Mouse (Mus musculus): ENCODE results near the gene Duoxa2.

Duoxa2 gene

DNA sequence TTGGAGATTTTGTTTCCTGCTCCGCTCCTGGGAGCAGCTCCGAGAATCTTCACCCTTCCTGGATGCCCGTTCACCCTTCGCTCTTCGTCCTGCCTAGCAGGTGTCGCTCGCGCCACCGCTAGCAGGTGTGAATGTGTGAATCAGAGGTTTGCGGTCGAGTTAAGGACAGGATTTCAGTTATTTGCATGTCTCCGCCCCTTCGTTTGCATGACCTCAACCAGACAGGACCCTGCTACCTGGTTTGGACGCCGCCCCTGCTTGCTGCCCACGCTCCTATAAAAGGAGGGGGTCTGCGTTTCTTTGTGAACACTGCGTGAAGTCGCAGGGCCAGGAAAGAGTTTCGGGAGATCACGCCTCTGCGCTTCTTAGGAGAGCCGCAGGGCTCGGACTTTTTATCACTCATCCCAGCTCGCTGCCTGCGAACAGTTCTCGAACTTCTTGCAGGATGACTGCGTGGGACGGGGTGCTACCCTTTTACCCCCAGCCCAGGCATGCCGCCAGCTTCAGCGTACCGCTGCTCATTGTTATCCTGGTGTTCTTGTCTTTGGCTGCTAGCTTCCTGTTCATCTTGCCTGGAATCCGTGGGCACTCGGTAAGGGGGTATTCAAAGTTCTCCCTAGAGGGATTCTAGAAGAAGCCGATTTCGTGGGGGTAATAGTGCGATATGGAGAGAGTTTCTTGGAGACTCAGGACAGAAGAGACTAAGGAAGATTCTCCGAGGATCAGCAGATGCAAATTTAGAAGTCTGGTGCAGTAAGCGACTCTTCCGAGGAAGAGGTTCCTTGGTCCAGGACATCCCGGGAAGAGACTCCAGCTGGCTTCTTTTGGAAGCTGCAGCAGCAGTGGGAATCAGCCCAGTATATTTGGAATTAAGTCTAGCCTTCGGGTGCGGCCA is at the start of gene Duoxa2:
Duoxa2 (plus strand) TSS at position 305 of the 895 bp plus-strand sequence.
- DNase-seq: no peak

DNA sequence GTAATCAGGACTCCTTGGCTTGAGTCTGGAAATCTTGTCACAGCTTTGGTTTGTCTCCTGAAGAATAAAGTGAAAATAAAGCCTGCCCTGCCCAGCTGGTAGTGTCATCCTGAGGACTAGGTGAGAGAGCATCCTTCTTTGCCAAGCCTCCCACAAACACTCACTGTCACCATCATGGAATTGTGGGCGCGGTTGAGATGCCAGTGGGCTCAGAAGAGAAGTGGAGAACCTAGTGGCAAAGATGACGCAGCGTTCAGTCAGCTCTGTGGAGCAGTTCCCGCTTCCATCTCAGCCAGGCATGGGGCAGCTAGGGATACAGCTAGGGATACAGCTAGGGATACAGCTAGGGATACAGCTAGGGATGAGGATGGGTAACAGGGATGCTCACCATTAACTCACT is 42.7 kb upstream of the Duoxa2 start:
- DNase-seq: no peak

DNA sequence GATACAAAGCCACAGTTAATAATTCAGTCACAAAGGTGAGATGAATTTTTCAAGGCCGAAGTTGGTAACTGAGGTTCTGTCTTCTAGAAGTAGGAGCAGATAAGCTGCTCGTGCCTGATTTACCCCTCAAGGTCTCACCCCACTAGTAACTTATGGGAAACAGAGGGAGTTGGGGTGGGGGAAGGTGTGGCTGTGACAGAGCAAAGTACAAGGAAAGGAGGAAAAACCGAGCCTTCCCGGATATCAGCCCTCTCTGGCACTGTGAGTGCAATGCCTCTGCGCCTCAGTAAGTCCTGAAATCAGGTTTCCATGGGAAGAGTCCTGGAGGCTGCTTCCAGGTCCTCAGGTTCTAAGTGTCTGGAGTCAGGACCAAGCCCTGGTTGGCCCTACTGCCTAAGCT is 38.0 kb upstream of the Duoxa2 start:
- DNase-seq: no peak

DNA sequence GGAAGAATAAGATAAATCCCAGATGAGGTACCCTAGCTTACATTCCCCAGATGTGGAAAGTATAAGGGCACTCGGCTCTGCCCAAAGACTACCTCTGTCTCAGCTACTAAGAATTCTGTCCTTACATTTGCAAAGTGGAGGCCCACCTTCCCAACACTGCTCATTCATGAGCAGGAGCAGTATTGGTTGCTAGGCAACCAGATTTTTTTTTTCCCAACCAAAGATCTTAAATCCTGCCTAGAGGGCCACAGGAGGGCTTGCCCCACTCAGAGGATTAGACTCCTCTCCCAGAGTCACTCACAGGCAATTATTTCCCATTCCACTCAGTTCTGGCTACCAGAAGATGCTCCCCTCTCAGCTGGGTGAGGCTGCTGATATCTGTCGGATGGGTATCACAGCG is 34.0 kb upstream of the Duoxa2 start:
- DNase-seq: no peak

DNA sequence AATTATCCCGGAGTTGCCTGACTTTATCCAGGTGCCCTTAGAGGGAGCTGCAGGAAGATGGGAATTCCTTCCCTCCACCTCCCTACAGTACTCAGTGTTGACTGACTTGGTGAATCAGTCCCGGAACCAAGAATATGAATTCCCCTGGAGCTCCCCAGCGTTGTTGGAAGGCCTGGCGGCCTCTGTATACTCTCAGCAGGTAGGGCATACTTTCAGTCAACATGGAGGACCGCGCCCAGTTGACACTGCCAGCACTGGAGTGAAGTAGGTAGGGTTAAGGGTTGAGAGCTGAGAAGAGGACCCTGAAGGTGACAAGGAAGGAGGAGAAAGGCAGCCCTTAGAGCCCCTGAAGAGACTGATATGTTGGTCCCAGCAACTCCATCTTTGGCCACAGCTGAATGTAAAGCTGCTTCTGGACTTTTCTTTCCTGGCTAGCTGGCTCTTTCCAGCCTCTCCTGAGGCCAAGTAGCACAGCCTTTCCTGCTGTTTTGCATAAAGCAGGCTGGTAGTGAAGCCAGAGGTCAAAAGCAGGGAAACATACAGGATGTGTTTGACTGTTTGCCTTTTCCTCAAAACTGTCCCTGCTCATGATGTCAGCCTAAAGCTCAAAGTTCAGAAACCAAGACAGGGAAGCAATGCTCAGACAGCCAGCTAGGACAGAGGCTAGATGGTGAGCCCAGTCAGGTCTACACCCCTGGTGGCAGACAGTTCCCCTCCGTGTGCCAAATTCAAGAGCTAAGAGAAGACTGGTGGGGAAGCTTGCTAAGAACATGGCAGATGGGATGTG is 32.1 kb upstream of the Duoxa2 start:
- DNase-seq: no peak

GRCm38 (mm10) chr2:122278769-122279168 is 19.9 kb upstream of the Duoxa2 start:
- no peak for DNase-seq

GRCm38 (mm10) chr2:122284091-122284490 is 14.6 kb upstream of the Duoxa2 start:
- DNase-seq: no peak

DNA sequence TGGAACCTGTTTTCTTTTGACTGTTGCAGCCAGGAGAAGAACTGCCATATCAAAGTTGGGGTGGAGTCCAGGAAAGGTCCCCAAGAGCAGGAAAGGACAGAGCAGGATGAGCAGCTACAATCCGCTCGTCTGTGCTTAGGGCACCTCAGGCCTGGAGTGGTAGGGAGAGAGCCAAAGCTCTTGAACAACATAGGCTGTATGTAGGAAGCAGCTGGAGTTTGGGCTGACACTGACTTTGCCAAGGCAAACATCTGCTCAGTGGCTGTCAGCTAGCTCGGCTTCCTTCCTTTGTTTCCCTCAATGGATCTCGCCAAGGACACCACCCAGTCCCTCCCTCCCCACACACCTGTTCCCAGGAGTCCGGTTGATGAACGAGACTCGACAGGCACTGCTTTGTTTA is 12.6 kb upstream of the Duoxa2 start:
- DNase-seq: no peak

DNA sequence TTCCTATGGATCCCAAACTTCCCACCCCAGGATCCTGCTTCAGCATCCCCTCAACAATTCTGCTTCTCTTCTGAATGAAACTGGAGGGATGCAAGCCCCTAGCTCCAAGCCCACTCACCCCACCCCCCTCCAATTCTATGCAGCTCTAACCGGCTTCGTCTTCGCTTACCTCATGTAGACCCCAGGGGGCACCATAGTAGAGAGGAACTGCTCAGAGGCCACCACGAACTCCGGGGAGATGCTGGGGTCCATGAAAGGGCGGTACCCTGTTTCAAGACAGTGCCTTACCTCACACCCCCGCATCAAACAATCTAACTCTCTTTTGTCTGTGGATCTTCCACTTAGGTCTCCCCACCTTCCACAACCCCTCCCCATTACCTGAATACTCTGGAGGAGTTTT is 3.8 kb upstream of the Duoxa2 start:
- no peak for DNase-seq

GRCm38 (mm10) chr2:122297271-122298095 is 1.2 kb upstream of the Duoxa2 start:
- DNase-seq: no peak

DNA sequence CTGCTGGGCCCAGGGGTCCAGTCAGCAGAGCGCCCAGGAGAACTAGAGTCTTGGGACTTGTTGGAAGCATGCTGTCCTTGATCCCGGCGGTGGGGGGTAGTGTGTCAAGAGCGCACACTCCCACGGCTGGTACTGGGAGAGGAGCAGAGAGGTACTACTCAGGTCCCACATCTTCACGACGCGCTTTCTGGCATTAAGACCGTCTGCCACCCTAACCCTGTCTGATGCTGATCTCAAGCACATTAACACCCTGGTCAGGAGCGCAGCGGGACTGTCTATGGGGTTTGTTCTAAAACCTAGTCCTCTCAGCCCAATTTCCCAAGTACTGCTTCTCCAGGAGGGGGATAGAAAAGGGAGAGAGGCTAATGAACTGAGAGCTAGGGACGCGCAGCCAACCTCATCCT is 602 bp upstream of the Duoxa2 start, which contains the start of gene Duox2:
Duox2 (minus strand) TSS at position 354 of the 404 bp plus-strand sequence.
- DNase-seq: no peak

DNA sequence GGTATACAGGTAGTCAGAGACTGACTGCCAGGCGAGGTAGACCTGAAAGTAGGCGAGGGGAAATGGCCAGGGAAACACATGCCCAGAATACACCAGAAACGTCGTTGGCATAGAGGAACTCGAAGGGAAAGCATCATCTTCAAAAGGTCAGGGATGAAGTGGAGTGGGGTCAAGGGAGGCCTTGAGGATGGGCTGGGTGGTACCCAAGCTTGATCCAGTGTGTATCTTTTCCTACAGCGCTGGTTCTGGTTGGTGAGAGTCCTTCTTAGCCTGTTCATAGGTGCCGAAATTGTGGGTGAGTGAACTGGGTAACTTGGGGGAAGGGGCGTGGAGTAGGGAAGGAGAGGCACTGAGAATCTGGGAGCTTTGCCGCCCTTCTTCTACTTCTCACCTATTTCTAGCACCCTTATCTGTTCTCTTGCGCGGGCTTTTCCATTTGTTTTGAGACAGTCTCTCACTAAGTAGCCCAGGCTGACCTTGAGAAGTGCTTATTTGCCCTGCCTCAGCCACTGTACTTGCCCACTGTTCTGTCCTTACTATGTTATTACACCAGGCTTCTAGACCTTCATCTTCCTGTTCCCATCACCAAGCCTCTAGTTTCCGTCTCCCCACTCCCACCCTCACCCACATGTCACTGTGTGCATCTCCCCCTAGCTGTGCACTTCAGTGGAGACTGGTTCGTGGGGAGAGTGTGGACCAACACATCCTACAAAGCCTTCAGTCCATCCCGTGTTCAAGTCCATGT is 1.4 kb downstream of the Duoxa2 start:
- no peak for DNase-seq

- DNase-seq: no peak
Measured at GRCm38 (mm10) chr2:122300656-122301020, 1.9 kb downstream of the Duoxa2 start.

GRCm38 (mm10) chr2:122301081-122301920 is 2.6 kb downstream of the Duoxa2 start:
- DNase-seq: peak; percentile 40

DNA sequence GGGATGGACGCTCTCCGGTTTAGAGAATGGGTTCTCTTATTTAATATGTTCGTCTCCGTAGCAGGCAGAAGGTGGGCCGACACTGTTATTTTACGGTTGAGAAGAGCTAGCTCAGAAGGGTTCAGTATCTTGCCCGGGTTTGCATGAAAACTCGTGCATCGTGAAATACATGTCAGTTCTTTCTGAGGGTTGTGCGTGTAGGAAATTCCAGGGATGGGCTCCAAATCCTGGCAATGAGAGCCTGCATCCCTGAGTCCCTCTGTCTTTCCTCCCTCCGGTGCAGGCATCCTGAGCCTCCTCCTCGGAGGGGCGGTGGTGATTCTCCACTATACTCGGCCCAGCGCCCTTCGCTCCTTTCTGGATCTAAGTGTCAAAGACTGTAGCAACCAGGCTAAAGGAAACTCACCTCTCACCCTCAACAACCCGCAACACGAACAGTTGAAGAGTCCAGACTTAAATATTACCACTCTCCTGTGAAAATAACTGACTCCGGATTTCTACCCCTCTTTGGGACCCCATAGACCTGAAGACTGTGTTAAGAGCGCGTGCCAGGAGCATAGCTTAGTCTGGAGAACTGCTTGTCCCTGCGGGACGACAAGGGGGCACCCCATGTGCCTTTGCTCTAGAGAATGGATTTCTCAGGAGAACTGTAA is 3.3 kb downstream of the Duoxa2 start:
- DNase-seq: no peak

DNA sequence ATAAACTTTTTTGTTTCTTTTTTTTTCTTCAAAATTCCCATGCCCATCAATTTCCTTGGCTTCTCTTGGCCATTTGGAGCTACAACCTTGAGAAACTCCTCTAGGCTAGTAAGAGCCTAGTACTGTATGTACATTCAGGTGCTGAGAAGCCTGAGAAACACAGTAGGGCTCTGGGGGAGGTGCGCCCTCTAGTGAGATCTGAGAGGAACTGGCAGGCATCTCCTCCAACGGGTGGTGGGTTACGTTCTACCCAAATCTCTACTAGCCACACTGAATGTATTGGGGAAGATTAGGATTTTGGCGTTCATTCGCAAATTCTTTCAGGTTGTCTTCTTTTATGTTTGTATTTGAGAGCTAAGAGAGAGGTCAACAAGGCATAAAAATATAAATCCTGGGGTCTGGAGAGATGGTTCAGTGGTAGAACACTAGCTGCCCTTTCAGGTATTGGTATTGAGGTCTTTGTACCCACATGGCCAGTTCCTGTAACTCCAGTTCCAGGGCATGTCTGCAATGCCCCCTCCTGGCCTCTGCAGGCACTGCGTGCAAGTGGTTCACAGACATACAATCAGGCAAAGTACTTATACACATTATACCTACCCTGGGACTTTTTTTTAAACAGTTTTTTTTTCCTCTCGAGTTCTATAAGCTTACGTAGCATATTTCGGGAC is 4.0 kb downstream of the Duoxa2 start:
- peak; percentile 50 for DNase-seq

DNA sequence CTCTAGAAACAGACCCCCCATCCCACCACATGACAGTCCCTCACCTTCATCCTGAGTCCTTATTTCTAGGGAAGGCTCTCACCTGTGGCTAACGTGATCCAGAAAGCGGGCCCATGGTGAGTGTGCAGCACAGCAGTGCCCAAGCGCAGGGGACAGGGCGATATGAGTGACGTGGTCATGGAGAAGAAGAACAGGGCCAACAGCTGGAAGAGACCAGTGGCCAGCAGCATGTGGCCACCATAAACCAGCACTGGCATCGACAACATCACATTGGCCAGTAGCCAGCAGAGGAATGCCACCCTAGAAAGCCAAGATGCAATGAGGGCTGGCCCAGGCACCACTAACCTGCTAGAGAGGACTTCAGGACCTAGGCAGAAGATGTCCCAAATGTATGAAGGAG is 5.8 kb downstream of the Duoxa2 start:
- DNase-seq: no peak

DNA sequence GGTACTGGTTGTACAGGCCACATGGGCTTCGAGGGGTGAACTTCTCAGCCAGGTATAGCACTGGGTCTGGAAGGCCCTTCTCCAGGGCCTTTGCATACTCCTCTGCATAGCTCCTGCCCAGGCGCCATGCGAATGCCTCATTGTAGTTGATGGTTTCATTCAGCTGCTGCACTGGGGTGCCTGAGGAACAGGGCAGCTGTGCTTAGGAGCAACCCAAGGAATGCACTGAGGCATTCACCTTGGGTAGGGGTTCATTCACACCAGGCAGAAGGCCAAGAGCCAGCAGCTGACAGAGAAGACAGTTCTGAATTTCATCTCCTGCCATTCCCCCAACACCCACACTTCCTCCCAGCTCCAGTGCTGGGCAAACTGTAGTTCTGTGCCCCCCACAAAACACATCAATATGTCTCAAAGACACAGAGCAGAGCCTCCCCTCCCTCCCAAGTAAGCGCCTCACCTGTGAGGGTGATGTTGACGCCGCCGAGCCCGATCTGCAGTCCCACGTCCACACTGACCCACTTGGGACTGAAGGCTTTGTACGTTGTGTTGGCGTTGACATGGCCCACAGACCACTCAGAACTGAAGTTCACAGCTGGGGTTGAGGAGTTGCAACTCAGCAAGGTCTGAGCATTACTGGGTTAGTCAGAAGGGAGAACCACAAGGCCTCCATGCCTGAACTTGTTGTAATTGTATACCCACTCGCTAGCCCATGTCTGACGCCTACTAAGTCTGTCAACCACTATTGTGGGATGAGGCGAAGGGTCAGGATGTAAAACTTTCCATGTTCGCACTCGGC is 6.6 kb downstream of the Duoxa2 start:
- DNase-seq: no peak

DNA sequence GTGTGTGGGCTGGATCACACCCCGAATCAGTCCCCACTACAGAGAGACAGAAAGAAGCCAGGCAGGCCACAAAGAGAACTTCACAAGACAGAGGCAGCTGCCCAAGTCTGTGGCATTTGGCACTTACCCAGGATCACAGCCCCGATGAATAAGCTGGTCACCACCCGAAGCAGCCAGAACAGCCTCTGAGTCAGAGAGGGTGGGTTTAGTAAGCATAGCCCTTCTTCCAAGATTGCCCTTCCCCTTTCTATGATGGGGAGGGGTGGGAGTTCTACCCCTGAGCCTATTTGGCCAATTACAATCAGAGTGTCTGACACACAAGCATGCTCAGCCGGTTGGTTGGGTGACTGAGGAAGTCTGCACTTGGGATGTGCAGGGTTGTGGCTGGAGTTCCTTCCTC is 7.5 kb downstream of the Duoxa2 start:
- DNase-seq: no peak
